Comparison of ENCODE assay signal across 8 mouse cellular contexts in genomic region chr15:82984097-82984496, GRCm38 (mm10). TPM values are rescaled to one million over a fixed set of nuclear protein-coding genes. Genes with fewer than 3 reads are reported as not detected.
DNase-seq lines count a peak whose midpoint lies in the region; ATAC-seq lines count a peak whose summit lies in the region.
"Had no signal": no experiment of that assay in that cellular context is flagged by ENCODE, and none has a peak within 500 bp of the region (broad histone marks: within the 10 kb centered on the region; RNA-seq: fewer than 3 reads in every experiment).

No protein-coding gene starts in this region.

- H3K4me1 ChIP-seq in embryonic facial prominence, embryonic 11.5 days (ENCODE audit: control insufficient read depth, insufficient read depth, low read length), result peaks cover 18% of the 10 kb centered on the region
- peaks cover 68% of the 10 kb centered on the region for H3K4me1 ChIP-seq in hindbrain, embryonic 12.5 days
- peaks cover 80% of the 10 kb centered on the region for H3K4me1 ChIP-seq in midbrain, embryonic 13.5 days (replicated peaks)
- peaks cover 33% of the 10 kb centered on the region for H3K4me1 ChIP-seq in intestine, embryonic 15.5 days (replicated peaks)

- no peak for ATAC-seq in embryonic facial prominence, embryonic 11.5 days (replicated peaks; ENCODE audit: insufficient number of reproducible peaks, low FRiP score, low TSS enrichment, low read depth)
- no peak for ATAC-seq in hindbrain, embryonic 12.5 days (ENCODE audit: low FRiP score)
- no peak for ATAC-seq in midbrain, embryonic 13.5 days
- ATAC-seq in intestine, embryonic 15.5 days, result no peak
- ATAC-seq: liver, postnatal 0 days had no signal

- H3K27ac ChIP-seq in embryonic facial prominence, embryonic 11.5 days (replicated peaks; ENCODE audit: low read depth, low read length), result peak overlapping the region; percentile 85
- H3K27ac ChIP-seq in hindbrain, embryonic 12.5 days, result peak overlapping the region; percentile 87
- peak overlapping the region; percentile 93 for H3K27ac ChIP-seq in midbrain, embryonic 13.5 days
- H3K27ac ChIP-seq in intestine, embryonic 15.5 days, result no peak overlapping the region

- WGBS in embryonic facial prominence, embryonic 11.5 days, result 13% methylated on average over 4 of the region's 4 CpGs
- 8% methylated on average over 4 of the region's 4 CpGs for WGBS in hindbrain, embryonic 12.5 days
- 10% methylated on average over 4 of the region's 4 CpGs for WGBS in midbrain, embryonic 13.5 days
- 47% methylated on average over 4 of the region's 4 CpGs for WGBS in intestine, embryonic 15.5 days

- intact Hi-C loops in gastrocnemius, postnatal 36 days (cut with DNase I), result no loop called here

- no peak overlapping the region; the same call in 1 of the 2 replicates for H3K4me2 ChIP-seq in embryonic facial prominence, embryonic 11.5 days (ENCODE audit: low read depth, low read length)
- H3K4me2 ChIP-seq in hindbrain, embryonic 12.5 days (replicated peaks), result peak overlapping the region; percentile 37; the same call in 1 of the 2 replicates
- H3K4me2 ChIP-seq in midbrain, embryonic 13.5 days (replicated peaks), result peak overlapping the region; percentile 93
- H3K4me2 ChIP-seq in intestine, embryonic 15.5 days (replicated peaks), result no peak overlapping the region

- DNase-seq in Muller cell, postnatal 12 days (ENCODE audit: inconsistent ontology term), result peak; percentile 58
- DNase-seq in embryonic facial prominence, embryonic 11.5 days (ENCODE audit: low spot score), result no peak
- DNase-seq in thymus, postnatal 10 days (ENCODE audit: low spot score in 2 of 2), result no peak
- no peak for DNase-seq in gastrocnemius, postnatal 36 days
- DNase-seq: liver, postnatal 0 days had no signal

- no peaks in the 10 kb centered on the region; the same call in 1 of the 2 replicates for H3K27me3 ChIP-seq in embryonic facial prominence, embryonic 11.5 days (ENCODE audit: control insufficient read depth, insufficient read depth, low read length)
- peaks cover 64% of the 10 kb centered on the region for H3K27me3 ChIP-seq in hindbrain, embryonic 12.5 days
- peaks cover 20% of the 10 kb centered on the region for H3K27me3 ChIP-seq in midbrain, embryonic 13.5 days
- peaks cover 8% of the 10 kb centered on the region; the same call in 1 of the 2 replicates for H3K27me3 ChIP-seq in intestine, embryonic 15.5 days (replicated peaks)

- no peaks in the 10 kb centered on the region for H3K9me3 ChIP-seq in embryonic facial prominence, embryonic 11.5 days (replicated peaks; ENCODE audit: control insufficient read depth, low read length)
- no peaks in the 10 kb centered on the region for H3K9me3 ChIP-seq in hindbrain, embryonic 12.5 days (replicated peaks)
- no peaks in the 10 kb centered on the region for H3K9me3 ChIP-seq in midbrain, embryonic 13.5 days
- no peaks in the 10 kb centered on the region for H3K9me3 ChIP-seq in intestine, embryonic 15.5 days

- no peak overlapping the region for H3K4me3 ChIP-seq in embryonic facial prominence, embryonic 11.5 days (ENCODE audit: low read depth, low read length)
- H3K4me3 ChIP-seq in hindbrain, embryonic 12.5 days, result no peak overlapping the region
- no peak overlapping the region for H3K4me3 ChIP-seq in midbrain, embryonic 13.5 days (replicated peaks)
- H3K4me3 ChIP-seq in intestine, embryonic 15.5 days (replicated peaks), result no peak overlapping the region

- no peak overlapping the region for H3K9ac ChIP-seq in embryonic facial prominence, embryonic 11.5 days (replicated peaks; ENCODE audit: low read length)
- no peak overlapping the region for H3K9ac ChIP-seq in hindbrain, embryonic 12.5 days
- peak overlapping the region; percentile 57; the same call in 1 of the 2 replicates for H3K9ac ChIP-seq in midbrain, embryonic 13.5 days (replicated peaks)
- no peak overlapping the region for H3K9ac ChIP-seq in intestine, embryonic 15.5 days
- H3K9ac ChIP-seq: liver, postnatal 0 days had no signal

- H3K36me3 ChIP-seq in embryonic facial prominence, embryonic 11.5 days (replicated peaks; ENCODE audit: control insufficient read depth, insufficient read depth, low read depth, low read length), result no peaks in the 10 kb centered on the region
- no peaks in the 10 kb centered on the region for H3K36me3 ChIP-seq in hindbrain, embryonic 12.5 days
- no peaks in the 10 kb centered on the region for H3K36me3 ChIP-seq in midbrain, embryonic 13.5 days
- H3K36me3 ChIP-seq in intestine, embryonic 15.5 days, result no peaks in the 10 kb centered on the region

RNA-seq across cellular contexts. Expression of gene Tcf20, which starts 3.6 kb away (rescaled TPM):
- polyA plus RNA-seq in embryonic facial prominence, embryonic 11.5 days (2014; fragmentation: Nextera tagmentation; extraction: Ambion mirVana), result 13.6 and 15.1 TPM in 2 replicates
- 12.4 and 14.0 TPM in 2 replicates for polyA plus RNA-seq in hindbrain, embryonic 12.5 days (2016; fragmentation: Nextera tagmentation; extraction: Ambion mirVana)
- polyA plus RNA-seq in midbrain, embryonic 13.5 days (2015; fragmentation: Nextera tagmentation; extraction: Ambion mirVana), result 15.6 and 16.0 TPM in 2 replicates
- total RNA-seq in gastrocnemius, postnatal 36 days (2021), result 10 to 100 TPM; 24.8 to 27.8 TPM
- 7.0 and 7.7 TPM in 2 replicates for polyA plus RNA-seq in intestine, embryonic 15.5 days (2015; fragmentation: Nextera tagmentation; extraction: Ambion mirVana)

RNA-seq across cellular contexts. Expression of gene Nfam1, which starts 49.0 kb away (rescaled TPM):
- polyA plus RNA-seq in embryonic facial prominence, embryonic 11.5 days (2014; fragmentation: Nextera tagmentation; extraction: Ambion mirVana), result 2.1 and 2.4 TPM in 2 replicates
- 1.9 and 2.2 TPM in 2 replicates for polyA plus RNA-seq in hindbrain, embryonic 12.5 days (2016; fragmentation: Nextera tagmentation; extraction: Ambion mirVana)
- 2.4 and 2.5 TPM in 2 replicates for polyA plus RNA-seq in midbrain, embryonic 13.5 days (2015; fragmentation: Nextera tagmentation; extraction: Ambion mirVana)
- total RNA-seq in gastrocnemius, postnatal 36 days (2021), result 1 to 10 TPM in 1 of 2 experiments, under 1 TPM in 1; 0.28 to 1.0 TPM
- 3.7 and 3.8 TPM in 2 replicates for polyA plus RNA-seq in intestine, embryonic 15.5 days (2015; fragmentation: Nextera tagmentation; extraction: Ambion mirVana)

Comparison
In these comparisons a context has a peak if more than half of its experiments do, and no peak if none do; other contexts are left out.
1. H3K4me2 ChIP-seq: peak in hindbrain, embryonic 12.5 days (single experiment) and midbrain, embryonic 13.5 days (single experiment); none in embryonic facial prominence, embryonic 11.5 days (single experiment) and intestine, embryonic 15.5 days (single experiment).